Mouse (Mus musculus) gastrocnemius, adult 18-20 months (tissue): ENCODE measurements around the gene Odr4. TPM values are rescaled to one million over a fixed set of nuclear protein-coding genes. Genes with fewer than 3 reads are reported as not detected.

ENCODE experiments used
- DNase-seq: peaks from one replicate; pipeline ENCODE4 v3.0.0; 2021; ENCODE audit warnings: low spot score
- long read RNA-seq, 2 experiments: library from polyadenylated mRNA; stranded (forward); transcript quantifications; one replicate each; pipeline ENCODE4 v2.0.0; 2021
- total RNA-seq, 2 experiments: library from RNA; stranded (reverse); gene quantifications; 2 replicates each; pipeline ENCODE4 v1.2.3; 2021

The Odr4 gene
- 10 to 100 TPM; 22.2 to 23.3 TPM for total RNA-seq
- long read RNA-seq, experiment 1, transcript Odr4-205 (14 exons, 3,273 nt), result major isoform, 18 of 26 reads
- long read RNA-seq, experiment 1, partial matches to known transcripts, result 2 of 26 reads
- long read RNA-seq, experiment 1, other reads (novel, unspliced or antisense), result 6 of 26 reads
- long read RNA-seq, experiment 2, transcript Odr4-205 (14 exons, 3,273 nt), result major isoform, 21 of 32 reads
- long read RNA-seq, experiment 2, partial matches to known transcripts, result 3 of 32 reads
- long read RNA-seq, experiment 2, other reads (novel, unspliced or antisense), result 6 of 32 reads

- peak; percentile 97 for DNase-seq
Measured at GRCm38 (mm10) chr1:150392638-150393487, at the start of gene Odr4, which contains the start of gene Tpr. Gene Odr4 (minus strand): TSS chr1:150393080. Gene Tpr (plus strand): TSS chr1:150392838.

GRCm38 (mm10) chr1:150441731-150442130 lies 48.9 kb upstream of the Odr4 start:
- DNase-seq, result no peak

GRCm38 (mm10) chr1:150438641-150439040 lies 45.8 kb upstream of the Odr4 start:
- no peak for DNase-seq

- DNase-seq, result no peak
Measured at GRCm38 (mm10) chr1:150426216-150426615, 33.3 kb upstream of the Odr4 start.

GRCm38 (mm10) chr1:150425665-150426064 lies 32.8 kb upstream of the Odr4 start:
- DNase-seq, result no peak

GRCm38 (mm10) chr1:150418426-150418825 lies 25.5 kb upstream of the Odr4 start:
- no peak for DNase-seq

GRCm38 (mm10) chr1:150416006-150416405 lies 23.1 kb upstream of the Odr4 start:
- no peak for DNase-seq

GRCm38 (mm10) chr1:150409996-150410395 lies 17.1 kb upstream of the Odr4 start:
- no peak for DNase-seq

GRCm38 (mm10) chr1:150407285-150407684 lies 14.4 kb upstream of the Odr4 start:
- DNase-seq, result no peak

GRCm38 (mm10) chr1:150404555-150404954 lies 11.7 kb upstream of the Odr4 start:
- no peak for DNase-seq

GRCm38 (mm10) chr1:150403914-150404313 lies 11.0 kb upstream of the Odr4 start:
- DNase-seq, result no peak

GRCm38 (mm10) chr1:150396001-150396400 lies 3.1 kb upstream of the Odr4 start:
- no peak for DNase-seq

GRCm38 (mm10) chr1:150393488-150393852 lies 590 bp upstream of the Odr4 start:
- DNase-seq, result no peak

- no peak for DNase-seq
Measured at GRCm38 (mm10) chr1:150391931-150392637, 796 bp downstream of the Odr4 start.

- DNase-seq, result no peak
Measured at GRCm38 (mm10) chr1:150389390-150390129, 3.3 kb downstream of the Odr4 start.

- no peak for DNase-seq
Measured at GRCm38 (mm10) chr1:150387572-150387971, 5.3 kb downstream of the Odr4 start.

GRCm38 (mm10) chr1:150384138-150384537 lies 8.7 kb downstream of the Odr4 start:
- DNase-seq, result no peak

GRCm38 (mm10) chr1:150374247-150374646 lies 18.6 kb downstream of the Odr4 start:
- no peak for DNase-seq

- DNase-seq, result no peak
Measured at GRCm38 (mm10) chr1:150372895-150373294, 20.0 kb downstream of the Odr4 start.

GRCm38 (mm10) chr1:150360864-150361263 lies 32.0 kb downstream of the Odr4 start:
- DNase-seq, result no peak

- DNase-seq, result no peak
Measured at GRCm38 (mm10) chr1:150335111-150335510, 57.8 kb downstream of the Odr4 start.
